Mouse (Mus musculus): Measurements from ENCODE around the gene Zfhx2. TPM values are rescaled to one million over a fixed set of nuclear protein-coding genes. Genes with fewer than 3 reads are reported as not detected.

Gene Zfhx2
- polyA plus RNA-seq, 1 experiment from 2014 or later, result 5.6 TPM

DNA sequence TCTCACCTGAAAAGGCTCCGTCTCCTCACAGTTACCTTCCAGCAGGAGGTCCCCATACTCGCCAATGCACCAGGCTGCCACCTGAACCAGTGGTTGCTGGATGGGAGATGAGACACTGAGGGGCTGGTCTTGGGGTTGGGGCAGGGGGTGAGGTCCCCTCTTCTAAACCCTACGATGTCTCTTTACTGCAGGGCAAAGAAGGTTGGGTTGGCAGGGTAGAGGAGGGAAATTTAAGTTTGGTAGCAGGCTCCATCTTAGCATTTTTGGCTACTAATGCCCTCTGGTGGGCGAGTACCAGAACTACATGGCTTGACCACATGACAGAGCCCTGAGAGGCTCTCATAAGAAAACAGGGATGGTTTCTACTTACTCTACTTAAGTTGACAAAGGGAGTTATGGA lies 9.5 kb upstream of the Zfhx2 start:
- 55% methylated on average over 4 of the region's 4 CpGs for WGBS
- H3K27me3 ChIP-seq (ENCODE audit: low read depth, poor library complexity, severe bottlenecking), result no peaks in the 10 kb centered on the region
- DNase-seq (ENCODE audit: low spot score), result no peak
- H3K27ac ChIP-seq, result no peak overlapping the region
- H3K4me1 ChIP-seq, result peaks cover 31% of the 10 kb centered on the region
- H3K36me3 ChIP-seq, result peaks cover 28% of the 10 kb centered on the region
- no peaks in the 10 kb centered on the region for H3K9me3 ChIP-seq (replicated peaks)
- no peak overlapping the region for H3K4me3 ChIP-seq

DNA sequence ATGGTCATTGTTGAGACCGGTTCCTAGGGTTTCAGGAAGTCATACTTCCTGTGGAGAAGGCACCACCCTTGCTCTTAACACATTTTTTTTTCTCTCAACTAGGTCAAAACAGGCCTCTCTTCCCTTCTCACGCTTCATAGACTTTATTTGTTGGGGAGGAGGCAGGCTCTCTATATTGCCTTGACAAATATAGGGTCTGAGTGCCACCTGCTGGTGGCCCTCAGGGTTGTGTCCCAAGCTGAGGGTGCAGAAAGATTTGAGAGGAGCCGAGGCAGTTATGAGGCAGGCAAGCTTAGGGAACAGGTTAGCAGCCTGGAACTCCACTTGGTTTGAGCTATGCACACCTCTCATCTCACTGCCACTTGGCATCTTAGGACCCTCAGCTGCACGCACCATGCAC lies 5.9 kb upstream of the Zfhx2 start:
- 68% methylated on average over 4 of the region's 4 CpGs for WGBS
- DNase-seq (ENCODE audit: low spot score), result no peak
- no peaks in the 10 kb centered on the region for H3K9me3 ChIP-seq (replicated peaks)

DNA sequence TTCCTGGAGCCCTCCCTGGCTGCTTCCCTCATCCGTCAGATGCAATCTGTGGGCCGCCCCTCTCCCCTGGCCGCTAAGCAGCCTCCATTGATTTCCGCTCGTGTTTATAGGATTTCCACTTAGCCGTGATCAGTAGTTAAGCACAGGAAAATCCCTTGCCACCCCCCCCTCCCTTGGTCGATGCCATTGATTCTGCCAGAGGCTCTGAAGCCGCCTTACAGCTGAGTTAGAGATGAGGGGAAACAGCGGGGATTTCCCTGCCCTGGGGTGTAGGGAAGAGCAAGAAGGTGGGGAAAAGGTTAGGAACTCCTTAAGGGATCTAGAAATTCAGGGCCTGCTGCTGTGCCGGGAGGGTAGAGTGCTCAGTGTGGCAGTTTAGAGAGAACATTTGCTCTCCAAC lies 5.5 kb upstream of the Zfhx2 start:
- H3K27ac ChIP-seq, result no peak overlapping the region
- H3K27me3 ChIP-seq (ENCODE audit: low read depth, poor library complexity, severe bottlenecking), result no peaks in the 10 kb centered on the region
- H3K4me1 ChIP-seq, result peaks cover 29% of the 10 kb centered on the region
- WGBS, result 78% methylated on average over 10 of the region's 10 CpGs
- no peaks in the 10 kb centered on the region for H3K9me3 ChIP-seq (replicated peaks)
- H3K4me3 ChIP-seq, result no peak overlapping the region
- DNase-seq (ENCODE audit: low spot score), result no peak
- H3K36me3 ChIP-seq, result peaks cover 28% of the 10 kb centered on the region

More for the DNA sequence above, 5.9 kb upstream of the Zfhx2 start:
- Histone ChIP-seq H3K4me3 (no peak overlapping the region), H3K27me3 (ENCODE audit: low read depth, poor library complexity, severe bottlenecking) (no peaks in the 10 kb centered on the region), H3K27ac (no peak overlapping the region), H3K36me3 (peaks cover 28% of the 10 kb centered on the region), H3K4me1 (peaks cover 29% of the 10 kb centered on the region)

DNA sequence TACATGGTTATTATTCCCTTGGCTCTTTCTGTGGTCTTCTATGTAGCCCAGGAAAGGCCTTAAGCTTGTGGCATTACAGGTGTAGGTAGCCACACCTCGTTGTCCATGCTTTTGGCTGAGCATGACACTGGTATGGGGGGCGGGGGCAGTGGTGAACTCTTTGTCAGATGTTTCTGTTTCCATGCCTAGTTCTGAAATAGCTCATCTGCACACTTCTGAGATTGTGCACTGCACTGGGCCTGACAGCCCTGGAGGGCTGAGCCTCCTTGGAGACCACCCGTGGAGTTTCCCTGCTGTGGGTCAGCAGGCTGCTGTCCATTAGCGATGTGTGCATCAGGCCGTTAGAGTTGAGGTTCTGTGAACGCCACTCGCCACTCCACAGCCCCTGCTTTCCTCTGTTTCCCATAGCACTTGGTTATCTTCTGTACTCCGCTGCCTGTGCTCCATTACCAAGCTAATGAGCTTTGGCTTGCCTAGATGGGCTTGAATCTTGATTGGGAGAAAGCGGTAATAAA lies 4.5 kb upstream of the Zfhx2 start:
- no peaks in the 10 kb centered on the region for H3K9me3 ChIP-seq (replicated peaks)

GRCm38 (mm10) chr14:55095671-55096070 lies 3.5 kb upstream of the Zfhx2 start:
- DNase-seq (ENCODE audit: low spot score), result no peak
- peak overlapping the region; percentile 94 for H3K27ac ChIP-seq
- peaks cover 22% of the 10 kb centered on the region for H3K36me3 ChIP-seq
- H3K9me3 ChIP-seq (replicated peaks), result no peaks in the 10 kb centered on the region
- H3K4me1 ChIP-seq, result peaks cover 42% of the 10 kb centered on the region
- 70% methylated on average over 12 of the region's 12 CpGs for WGBS
- H3K27me3 ChIP-seq (ENCODE audit: low read depth, poor library complexity, severe bottlenecking), result 0 out of 2 replicates have a peak, but pooled peaks cover 8% of the 10 kb centered on the region
- H3K4me3 ChIP-seq, result peak overlapping the region; percentile 78

More for the DNA sequence above, 4.5 kb upstream of the Zfhx2 start:
- H3K36me3 ChIP-seq, result peaks cover 28% of the 10 kb centered on the region
- WGBS, result 62% methylated on average over 9 of the region's 9 CpGs
- no peak overlapping the region for H3K27ac ChIP-seq
- H3K27me3 ChIP-seq (ENCODE audit: low read depth, poor library complexity, severe bottlenecking), result no peaks in the 10 kb centered on the region
- 0 out of 2 replicates have a peak overlapping the region, but pooled peaks have one; percentile 4 for H3K4me3 ChIP-seq
- peaks cover 33% of the 10 kb centered on the region for H3K4me1 ChIP-seq
- no peak for DNase-seq (ENCODE audit: low spot score)

- H3K27me3 ChIP-seq (ENCODE audit: low read depth, poor library complexity, severe bottlenecking), result 0 out of 2 replicates have a peak, but pooled peaks cover 9% of the 10 kb centered on the region
- DNase-seq (ENCODE audit: low spot score), result no peak
- peak overlapping the region; percentile 78 for H3K4me3 ChIP-seq
- WGBS, result 59% methylated on average over 9 of the region's 9 CpGs
- H3K9me3 ChIP-seq (replicated peaks), result no peaks in the 10 kb centered on the region
- peaks cover 22% of the 10 kb centered on the region for H3K36me3 ChIP-seq
- H3K4me1 ChIP-seq, result peaks cover 43% of the 10 kb centered on the region
- H3K27ac ChIP-seq, result peak overlapping the region; percentile 94
These were observed 3.1 kb upstream of the Zfhx2 start for GRCm38 (mm10) chr14:55095263-55095662.

GRCm38 (mm10) chr14:55094704-55095231 lies 2.6 kb upstream of the Zfhx2 start, which contains the start of gene Thtpa:
TSS of gene Thtpa (plus strand) at chr14:55094784.
- Histone ChIP-seq H3K4me1 (peaks cover 44% of the 10 kb centered on the region), H3K27me3 (ENCODE audit: low read depth, poor library complexity, severe bottlenecking) (0 out of 2 replicates have a peak, but pooled peaks cover 9% of the 10 kb centered on the region), H3K27ac (peak within 1 kb of the TSS; percentile 94), H3K36me3 (peaks cover 22% of the 10 kb centered on the region), H3K9me3 (replicated peaks) (no peaks in the 10 kb centered on the region), H3K4me3 (peak within 1 kb of the TSS; percentile 78)
- DNase-seq (ENCODE audit: low spot score), result peak; percentile 86
- 1% methylated on average over 30 of the region's 30 CpGs for WGBS

DNA sequence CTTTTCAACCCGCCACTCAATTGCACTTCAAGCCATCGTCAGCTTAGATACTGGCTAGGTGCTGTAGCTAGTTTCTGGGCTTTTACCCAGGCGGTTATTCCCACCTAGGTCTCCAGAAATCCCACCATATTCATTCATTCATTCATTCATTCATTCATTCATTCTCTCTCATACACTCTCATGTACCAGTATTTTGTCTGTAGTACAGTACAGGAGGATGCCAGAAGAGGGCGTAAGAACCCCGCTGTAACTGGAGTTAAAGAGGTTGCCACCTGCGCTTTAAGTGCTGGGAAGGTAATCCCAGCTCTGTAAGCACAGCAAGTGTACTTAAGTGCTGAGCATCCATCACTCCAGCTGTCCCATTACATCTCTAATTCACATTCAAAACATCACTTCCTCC lies 1.8 kb upstream of the Zfhx2 start:
- Histone ChIP-seq H3K27ac (no peak overlapping the region), H3K27me3 (ENCODE audit: low read depth, poor library complexity, severe bottlenecking) (0 out of 2 replicates have a peak, but pooled peaks cover 9% of the 10 kb centered on the region), H3K36me3 (peaks cover 18% of the 10 kb centered on the region), H3K4me1 (peaks cover 52% of the 10 kb centered on the region), H3K9me3 (replicated peaks) (no peaks in the 10 kb centered on the region), H3K4me3 (peak overlapping the region; percentile 78; the same call in 1 of the 2 replicates)
- WGBS, result 46% methylated on average over 6 of the region's 6 CpGs
- DNase-seq (ENCODE audit: low spot score), result no peak

GRCm38 (mm10) chr14:55091209-55091865 lies 787 bp downstream of the Zfhx2 start:
- peak overlapping the region; percentile 67 for H3K4me3 ChIP-seq
- H3K27me3 ChIP-seq (ENCODE audit: low read depth, poor library complexity, severe bottlenecking), result 0 out of 2 replicates have a peak, but pooled peaks cover 9% of the 10 kb centered on the region
- 3% methylated on average over 34 of the region's 34 CpGs for WGBS
- H3K4me1 ChIP-seq, result peaks cover 52% of the 10 kb centered on the region
- DNase-seq (ENCODE audit: low spot score), result peak; percentile 56
- H3K27ac ChIP-seq, result peak overlapping the region; percentile 85
- no peaks in the 10 kb centered on the region for H3K36me3 ChIP-seq
- H3K9me3 ChIP-seq (replicated peaks), result no peaks in the 10 kb centered on the region

GRCm38 (mm10) chr14:55089199-55089947 lies 2.8 kb downstream of the Zfhx2 start:
- H3K9me3 ChIP-seq (replicated peaks), result no peaks in the 10 kb centered on the region
- H3K36me3 ChIP-seq, result no peaks in the 10 kb centered on the region
- no peak for DNase-seq (ENCODE audit: low spot score)
- 46% methylated on average over 13 of the region's 13 CpGs for WGBS
- no peak overlapping the region for H3K27ac ChIP-seq
- H3K4me1 ChIP-seq, result peaks cover 51% of the 10 kb centered on the region
- H3K27me3 ChIP-seq (ENCODE audit: low read depth, poor library complexity, severe bottlenecking), result 0 out of 2 replicates have a peak, but pooled peaks cover 9% of the 10 kb centered on the region
- H3K4me3 ChIP-seq, result no peak overlapping the region

- 87% methylated on average over 6 of the region's 6 CpGs for WGBS
- no peak overlapping the region for H3K4me3 ChIP-seq
- 0 out of 2 replicates have a peak, but pooled peaks cover 4% of the 10 kb centered on the region for H3K27me3 ChIP-seq (ENCODE audit: low read depth, poor library complexity, severe bottlenecking)
- peaks cover 39% of the 10 kb centered on the region for H3K4me1 ChIP-seq
- H3K27ac ChIP-seq, result 0 out of 2 replicates have a peak overlapping the region, but pooled peaks have one; percentile 31
- H3K9me3 ChIP-seq (replicated peaks), result no peaks in the 10 kb centered on the region
- no peaks in the 10 kb centered on the region for H3K36me3 ChIP-seq
- DNase-seq (ENCODE audit: low spot score), result no peak
These were observed 6.1 kb downstream of the Zfhx2 start for GRCm38 (mm10) chr14:55086009-55086514.

DNA sequence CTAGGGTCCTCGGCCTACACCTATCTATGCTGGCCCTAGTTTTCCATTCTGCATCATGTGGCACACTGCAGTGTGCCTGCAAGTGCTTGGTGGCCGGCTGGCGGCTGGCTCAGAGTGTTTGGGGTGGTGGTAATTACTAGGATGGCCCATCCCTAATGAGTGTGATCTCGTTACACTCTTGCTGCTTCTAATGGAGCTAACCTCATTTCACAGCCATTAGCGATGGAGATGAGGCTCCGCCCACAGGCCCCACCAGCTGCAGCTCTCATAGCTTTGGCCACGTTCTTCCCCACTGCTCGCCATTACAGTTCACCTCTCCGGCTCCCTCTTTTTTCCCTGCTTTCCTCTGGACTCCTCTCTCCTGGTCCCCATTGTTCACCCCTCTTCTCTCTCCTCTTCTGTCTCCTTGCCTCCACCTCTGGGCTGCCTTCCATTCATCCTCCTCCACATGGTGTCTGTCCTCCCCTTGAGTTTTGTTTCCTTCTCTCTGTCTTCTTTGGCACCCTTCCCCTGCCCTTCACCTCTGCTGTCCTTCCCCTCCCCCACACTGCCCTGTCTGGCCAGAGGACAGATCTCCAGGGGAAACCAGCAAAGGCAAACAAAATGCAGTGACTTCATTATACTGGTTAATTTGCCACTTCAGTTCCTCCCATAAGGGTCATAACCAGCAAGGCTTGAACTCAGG lies 6.7 kb downstream of the Zfhx2 start:
- 0 out of 2 replicates have a peak overlapping the region, but pooled peaks have one; percentile 31 for H3K27ac ChIP-seq
- no peaks in the 10 kb centered on the region for H3K9me3 ChIP-seq (replicated peaks)
- no peak for DNase-seq (ENCODE audit: low spot score)
- no peak overlapping the region for H3K4me3 ChIP-seq
- peaks cover 35% of the 10 kb centered on the region for H3K4me1 ChIP-seq
- no peaks in the 10 kb centered on the region for H3K36me3 ChIP-seq
- WGBS, result 32% methylated on average over 9 of the region's 9 CpGs
- H3K27me3 ChIP-seq (ENCODE audit: low read depth, poor library complexity, severe bottlenecking), result no peaks in the 10 kb centered on the region

Measured in limb, embryonic 10.5 days (tissue).